Mouse (Mus musculus): ENCODE data around the gene Gmds.
A peak's percentile ranks its signal among the peaks of the same experiment; 100 is the strongest.

The Gmds gene

DNA sequence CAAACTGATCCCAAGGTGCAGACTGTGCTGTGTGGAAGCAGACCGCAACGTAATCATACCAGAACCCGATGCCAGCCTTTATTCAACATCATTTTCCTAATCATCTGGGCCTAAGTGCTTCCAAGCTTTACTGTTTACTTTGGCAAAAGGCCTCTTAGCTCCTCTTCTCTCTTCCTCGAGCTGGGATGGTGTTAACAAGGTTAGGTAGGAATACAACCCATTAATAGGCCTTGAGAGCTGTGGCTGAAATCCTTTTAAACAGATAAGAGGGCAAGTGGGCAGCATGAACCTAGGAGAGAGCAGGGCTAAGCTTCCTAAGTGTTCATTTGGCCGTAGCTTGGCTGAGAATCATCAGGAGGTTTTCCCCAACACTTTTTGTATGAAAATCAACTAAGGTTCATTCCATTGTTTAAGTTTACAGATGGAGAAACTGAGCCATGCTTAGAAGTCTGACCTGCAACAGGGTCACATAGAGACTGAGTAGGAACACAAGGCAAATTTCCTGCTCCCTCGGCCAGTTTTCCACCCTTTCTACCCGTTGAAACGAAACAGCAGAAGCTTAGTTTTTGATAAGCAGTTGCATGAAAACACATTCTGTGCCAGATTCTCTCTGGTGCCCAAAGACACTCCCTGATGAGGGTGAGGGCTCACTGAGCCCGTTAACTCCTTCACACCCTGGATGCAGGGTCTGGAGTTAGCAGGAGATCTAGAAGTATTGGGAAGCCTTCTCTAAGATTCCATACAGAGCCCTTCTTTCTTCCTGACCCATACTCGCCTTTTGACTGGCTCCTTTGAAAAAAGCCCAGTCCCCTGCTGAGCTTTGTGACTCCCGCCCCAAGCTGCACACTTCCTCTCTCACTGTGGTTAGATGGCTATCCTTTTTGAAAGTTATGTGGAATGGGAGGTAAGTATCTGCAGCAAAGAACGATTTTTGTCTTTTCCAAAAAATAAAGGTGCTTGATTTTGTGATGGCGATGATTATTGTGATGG, 379.9 kb downstream of the Gmds start:
- no peak for DNase-seq (ENCODE audit: extremely low read depth, low read depth, low spot score)

- no peak for DNase-seq (ENCODE audit: extremely low read depth, low read depth, low spot score)
Measured at GRCm38 (mm10) chr13:31956584-31956983, 382.0 kb downstream of the Gmds start.

GRCm38 (mm10) chr13:31956112-31956511, 382.4 kb downstream of the Gmds start:
- no peak for DNase-seq (ENCODE audit: extremely low read depth, low read depth, low spot score)

DNA sequence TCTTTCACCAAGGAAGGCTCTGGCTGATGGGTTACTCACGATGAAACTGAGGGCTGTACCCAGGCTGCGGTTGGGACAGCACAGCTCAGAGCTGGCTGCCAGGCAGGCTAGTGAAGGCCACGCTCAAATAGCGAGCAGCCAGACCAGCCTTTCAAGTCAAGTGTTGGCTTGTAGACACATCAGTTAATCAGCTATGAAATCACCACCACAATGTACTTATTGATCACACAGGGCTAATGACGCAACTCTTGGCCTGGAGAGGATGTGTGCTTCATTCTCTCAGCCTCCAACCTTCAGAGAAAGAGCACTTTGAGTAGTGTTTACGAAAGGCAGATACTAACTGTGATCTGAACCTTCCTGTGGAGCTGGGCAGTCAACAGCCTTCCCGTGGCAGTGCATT, 383.4 kb downstream of the Gmds start:
- peak; percentile 97 for DNase-seq (ENCODE audit: extremely low read depth, low read depth, low spot score)

DNA sequence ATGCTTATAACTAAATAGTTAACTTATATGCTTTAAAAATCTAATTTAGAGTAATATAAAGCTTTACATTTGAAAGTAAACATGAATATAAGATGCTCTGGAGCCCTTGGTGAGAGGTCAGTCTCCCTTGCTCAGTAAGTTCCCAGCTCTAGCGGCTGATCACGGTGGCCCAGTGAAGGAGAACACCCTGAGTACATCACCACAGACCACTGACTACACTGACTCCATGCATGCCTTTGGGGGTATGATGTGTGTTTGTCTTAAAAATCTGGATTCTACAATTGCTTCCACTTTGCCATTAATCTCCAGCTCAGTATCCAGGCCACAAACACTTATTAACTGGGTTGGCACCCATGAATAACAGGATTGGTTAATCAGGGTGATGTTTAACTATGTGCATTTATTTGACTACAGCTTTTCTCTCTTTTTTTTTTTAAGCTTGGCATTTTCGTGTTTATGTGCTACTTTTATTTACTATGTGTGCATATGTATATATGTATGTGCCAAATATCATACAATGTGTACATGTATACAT, 393.8 kb downstream of the Gmds start:
- no peak for DNase-seq (ENCODE audit: extremely low read depth, low read depth, low spot score)

GRCm38 (mm10) chr13:31943482-31944275, 394.9 kb downstream of the Gmds start:
- DNase-seq (ENCODE audit: extremely low read depth, low read depth, low spot score): no peak

- no peak for DNase-seq (ENCODE audit: extremely low read depth, low read depth, low spot score)
Measured at GRCm38 (mm10) chr13:31929299-31929698, 409.2 kb downstream of the Gmds start.

DNA sequence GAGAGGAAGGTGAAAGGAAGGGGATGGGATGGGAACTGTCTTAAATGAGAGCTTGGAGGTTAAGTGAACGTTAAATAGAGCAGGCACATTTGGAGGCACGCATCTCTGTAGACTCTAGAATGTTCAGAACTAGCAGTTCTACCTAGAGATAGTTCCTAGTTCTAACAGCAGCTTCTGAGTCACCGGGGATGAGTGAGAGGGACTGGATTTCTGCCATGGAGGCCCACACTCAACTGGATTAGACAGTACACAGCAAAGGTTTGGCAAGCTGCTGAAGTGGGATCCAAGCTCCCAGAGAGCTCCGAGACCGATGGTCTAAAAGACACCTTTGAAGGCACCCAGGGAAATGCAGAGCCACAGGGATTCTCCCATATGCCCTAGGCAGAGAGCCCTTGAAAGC, 411.9 kb downstream of the Gmds start:
- DNase-seq (ENCODE audit: extremely low read depth, low read depth, low spot score): no peak

DNA sequence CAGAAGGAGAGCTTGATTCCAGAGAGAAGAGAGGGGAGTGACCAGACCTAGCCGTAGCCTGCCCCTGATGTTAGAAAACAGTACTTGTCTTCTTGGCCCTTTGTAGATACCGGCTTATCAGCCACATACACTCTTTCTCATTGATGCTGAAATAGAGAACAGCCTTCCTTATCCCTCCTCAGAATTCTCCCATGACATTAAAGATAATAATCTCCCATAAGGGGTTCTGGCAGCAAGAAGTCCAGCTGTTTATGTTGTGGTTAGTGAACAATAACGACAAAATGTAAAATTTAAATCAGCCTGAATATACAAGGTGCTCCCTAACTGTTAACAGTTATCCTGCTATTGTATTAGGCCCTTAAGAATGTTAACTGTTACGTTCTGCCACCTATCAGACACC, 414.0 kb downstream of the Gmds start:
- DNase-seq (ENCODE audit: extremely low read depth, low read depth, low spot score): no peak

DNA sequence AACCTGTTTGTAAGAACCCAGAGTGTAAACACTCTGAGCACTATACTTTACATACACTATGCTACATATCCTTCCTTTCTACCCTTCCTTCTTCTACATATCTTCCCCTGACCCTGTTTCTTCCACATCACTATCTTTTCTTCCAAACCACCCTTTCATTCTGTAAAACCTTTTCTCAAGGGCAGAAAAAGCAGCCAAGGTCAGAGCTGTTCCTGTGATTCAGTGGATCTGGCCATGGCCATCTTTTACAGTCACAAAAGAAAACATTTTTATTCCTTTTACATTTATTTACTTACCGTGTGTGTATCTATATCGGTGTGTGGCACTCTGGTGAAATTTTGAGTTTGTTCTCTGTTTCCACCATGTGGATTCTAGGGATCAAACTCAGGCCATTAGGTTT, 418.8 kb downstream of the Gmds start:
- no peak for DNase-seq (ENCODE audit: extremely low read depth, low read depth, low spot score)

- DNase-seq (ENCODE audit: extremely low read depth, low read depth, low spot score): no peak
Measured at GRCm38 (mm10) chr13:31917387-31917786, 421.2 kb downstream of the Gmds start.

DNA sequence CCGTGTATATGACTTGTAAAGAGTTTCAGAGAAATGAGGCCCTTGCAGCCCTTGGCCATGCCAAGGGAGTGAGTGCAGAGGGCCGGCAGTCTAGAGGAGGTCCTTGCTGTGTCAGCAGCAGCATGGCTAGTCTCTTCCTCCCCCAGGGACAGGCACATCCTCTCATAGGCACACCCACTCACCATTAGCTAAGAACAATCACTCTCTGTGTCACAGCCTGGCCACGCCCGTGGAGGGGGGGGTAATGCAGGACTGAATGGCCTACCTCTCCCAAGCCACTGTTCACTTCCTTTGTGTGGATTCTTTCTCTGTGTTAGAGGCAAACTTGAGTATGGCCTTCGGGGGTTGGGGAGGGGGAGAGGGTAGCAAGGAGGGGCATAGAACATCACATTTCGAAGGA, 422.8 kb downstream of the Gmds start:
- DNase-seq (ENCODE audit: extremely low read depth, low read depth, low spot score): no peak

GRCm38 (mm10) chr13:31914901-31915587, 423.5 kb downstream of the Gmds start:
- peak; percentile 61 for DNase-seq (ENCODE audit: extremely low read depth, low read depth, low spot score)

DNA sequence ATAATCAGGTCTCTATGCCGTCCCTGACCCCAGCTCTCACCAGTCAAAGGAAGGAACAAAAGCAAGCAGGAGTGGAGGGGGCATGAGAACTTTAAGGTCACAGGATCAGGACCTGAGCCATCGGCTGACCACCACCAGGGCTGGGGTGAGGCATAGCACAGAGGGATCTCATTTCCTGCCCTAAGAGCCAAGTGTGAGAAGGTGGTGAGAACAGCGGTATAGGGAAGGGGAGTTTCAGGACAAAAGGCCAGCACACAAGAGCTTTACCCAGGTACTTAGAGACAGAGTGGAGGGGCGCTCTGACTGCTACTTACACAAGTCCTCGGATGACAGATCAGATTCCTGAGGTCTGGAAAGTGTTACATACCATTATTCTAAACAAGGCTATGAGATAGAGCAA, 426.6 kb downstream of the Gmds start:
- no peak for DNase-seq (ENCODE audit: extremely low read depth, low read depth, low spot score)

DNA sequence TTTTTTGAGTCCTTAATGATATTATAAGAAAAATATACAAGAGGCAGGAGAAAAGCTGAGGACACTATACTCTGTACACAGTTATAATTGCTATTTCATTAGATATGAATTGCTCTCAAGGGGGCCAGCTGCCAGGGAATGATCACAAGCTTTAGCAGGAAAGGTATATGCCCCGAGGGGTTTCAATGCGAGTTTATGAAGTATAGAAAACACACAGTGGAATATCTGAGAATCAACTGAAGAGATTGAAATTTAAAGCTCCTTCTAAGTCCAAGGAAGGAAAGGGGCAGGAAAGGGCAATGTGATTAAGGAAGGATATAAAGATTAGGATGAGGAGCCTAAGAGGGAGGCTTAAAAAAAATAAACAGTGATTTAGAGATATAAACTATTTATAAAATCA, 427.2 kb downstream of the Gmds start:
- DNase-seq (ENCODE audit: extremely low read depth, low read depth, low spot score): no peak

- no peak for DNase-seq (ENCODE audit: extremely low read depth, low read depth, low spot score)
Measured at GRCm38 (mm10) chr13:31909031-31909430, 429.5 kb downstream of the Gmds start.

DNA sequence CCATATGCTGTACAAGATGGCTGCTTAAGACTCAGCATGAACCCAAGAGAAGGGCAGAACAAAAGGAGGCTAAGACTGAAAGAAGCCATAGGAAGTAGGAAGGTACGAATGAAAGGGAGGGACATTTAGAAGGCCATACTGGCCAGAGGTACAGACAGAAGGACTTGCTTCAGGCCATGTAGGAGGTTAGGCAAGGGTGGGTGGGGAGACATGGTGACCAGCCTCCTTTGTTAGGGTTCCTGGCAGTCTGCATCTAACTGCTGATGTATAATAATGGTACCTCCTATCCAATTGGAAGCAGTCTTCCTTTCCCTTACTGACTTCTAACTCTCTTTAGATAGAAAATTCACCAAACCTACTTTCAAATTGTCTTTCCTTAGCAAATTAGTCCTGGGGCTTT, 432.0 kb downstream of the Gmds start:
- DNase-seq (ENCODE audit: extremely low read depth, low read depth, low spot score): no peak

- peak; percentile 98 for DNase-seq (ENCODE audit: extremely low read depth, low read depth, low spot score)
Measured at GRCm38 (mm10) chr13:31900191-31900590, 438.3 kb downstream of the Gmds start.

GRCm38 (mm10) chr13:31899392-31899791, 439.1 kb downstream of the Gmds start:
- DNase-seq (ENCODE audit: extremely low read depth, low read depth, low spot score): no peak

GRCm38 (mm10) chr13:31897493-31897892, 441.0 kb downstream of the Gmds start:
- no peak for DNase-seq (ENCODE audit: extremely low read depth, low read depth, low spot score)

- peak; percentile 95 for DNase-seq (ENCODE audit: extremely low read depth, low read depth, low spot score)
Measured at GRCm38 (mm10) chr13:31894511-31894910, 444.0 kb downstream of the Gmds start.
